Mouse (Mus musculus): Measurements from ENCODE around the gene Pex11g.

The Pex11g gene

DNA sequence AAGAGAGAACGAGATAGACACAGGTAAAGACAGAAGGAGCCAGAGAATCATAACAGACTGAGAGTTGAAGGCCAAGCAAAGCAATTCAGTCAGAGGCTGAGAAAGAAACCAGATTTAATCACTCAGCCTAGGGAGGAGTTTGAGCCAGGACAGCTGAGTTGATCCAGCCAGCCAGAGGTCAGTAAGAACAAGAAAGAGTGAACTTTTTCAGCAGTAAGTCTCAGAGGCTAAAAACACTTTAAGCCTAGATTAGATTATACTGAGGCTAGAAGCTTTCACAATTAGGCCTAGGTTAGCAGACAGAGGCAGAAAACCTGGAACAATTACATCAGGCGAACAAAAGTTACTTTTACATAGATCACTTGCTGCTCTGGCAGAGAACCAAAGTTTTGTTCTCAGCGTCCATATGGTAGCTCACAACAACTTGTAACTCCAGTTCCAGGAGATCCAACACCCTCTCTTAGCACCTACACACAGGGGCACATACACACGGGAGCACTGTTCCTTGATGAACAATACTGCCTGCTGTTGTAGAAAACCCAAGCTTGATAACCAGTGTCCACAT is 12.8 kb upstream of the Pex11g start:
- DNase-seq (ENCODE audit: low spot score), result no peak

DNA sequence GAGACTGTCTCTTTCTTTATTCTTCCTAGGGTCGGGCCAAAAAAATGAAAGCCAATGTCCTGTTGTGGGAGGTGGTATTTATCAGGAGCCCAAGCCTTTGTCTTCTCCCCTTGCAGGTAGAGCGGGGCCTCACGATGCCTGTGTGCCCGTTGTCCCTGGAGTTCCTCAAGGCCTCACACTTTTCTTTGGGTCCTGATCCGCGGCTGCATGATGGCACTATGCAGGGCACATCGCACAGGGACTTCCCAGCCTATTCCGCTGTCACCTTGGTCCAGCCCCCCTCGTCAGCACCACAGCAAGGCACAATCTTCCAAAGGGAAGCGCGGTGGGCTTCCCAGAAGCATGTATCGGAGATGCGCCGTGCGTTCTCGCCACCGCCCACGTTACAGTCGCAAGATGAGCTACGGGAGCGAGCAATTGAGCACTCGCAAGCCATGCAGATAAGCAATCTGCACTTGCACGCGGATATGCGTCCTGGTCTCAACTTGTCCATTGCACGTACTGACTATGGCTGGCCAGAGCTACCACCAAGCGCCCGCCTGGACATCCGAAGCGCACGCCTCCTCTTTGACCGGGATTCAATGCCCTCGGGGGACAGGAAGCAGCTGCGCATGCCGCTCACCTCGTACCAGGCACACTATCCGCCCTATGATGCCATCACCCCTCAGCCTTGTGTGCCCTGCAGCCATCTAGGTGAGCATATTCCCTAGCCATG is 8.4 kb upstream of the Pex11g start:
- no peak for DNase-seq (ENCODE audit: low spot score)

DNA sequence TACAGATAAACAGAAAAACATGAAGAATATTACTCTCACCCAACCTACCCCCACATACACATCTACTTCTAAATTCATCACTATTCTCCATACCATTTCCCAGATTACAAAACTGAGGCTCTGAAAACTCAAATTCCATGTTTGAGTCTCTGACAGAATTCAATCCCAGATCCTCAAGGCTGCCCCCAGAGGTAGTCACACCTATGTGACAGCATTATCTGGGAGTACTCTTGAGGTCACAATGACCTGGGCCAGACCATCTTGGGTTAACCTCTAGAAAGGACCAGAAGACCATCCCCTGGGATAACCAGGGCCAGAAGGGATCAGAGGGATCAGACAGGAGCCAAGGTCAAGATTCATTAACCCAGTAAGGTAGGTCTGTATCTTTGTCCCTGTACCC is 3.1 kb upstream of the Pex11g start, which contains the start of gene Tex45:
Tex45 (plus strand) TSS at position 301 of the 400 bp plus-strand sequence.
- DNase-seq (ENCODE audit: low spot score), result no peak

DNA sequence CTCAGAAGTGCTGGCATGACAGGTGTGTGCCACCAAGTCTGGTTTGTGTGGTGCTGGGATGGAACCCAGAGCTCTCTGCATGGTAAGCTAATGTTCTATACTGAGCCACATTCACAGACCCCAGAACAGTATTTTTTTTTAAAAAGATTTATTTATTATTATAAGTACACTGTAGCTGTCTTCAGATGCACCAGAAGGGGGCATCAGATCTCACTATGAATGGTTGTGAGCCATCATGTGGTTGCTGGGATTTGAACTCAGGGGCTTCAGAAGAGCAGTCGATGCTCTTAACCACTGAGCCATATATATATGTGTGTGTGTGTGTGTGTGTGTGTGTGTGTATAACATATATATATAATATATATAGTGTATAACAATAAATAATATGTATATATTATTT is 1.4 kb upstream of the Pex11g start:
- DNase-seq (ENCODE audit: low spot score), result no peak

DNA sequence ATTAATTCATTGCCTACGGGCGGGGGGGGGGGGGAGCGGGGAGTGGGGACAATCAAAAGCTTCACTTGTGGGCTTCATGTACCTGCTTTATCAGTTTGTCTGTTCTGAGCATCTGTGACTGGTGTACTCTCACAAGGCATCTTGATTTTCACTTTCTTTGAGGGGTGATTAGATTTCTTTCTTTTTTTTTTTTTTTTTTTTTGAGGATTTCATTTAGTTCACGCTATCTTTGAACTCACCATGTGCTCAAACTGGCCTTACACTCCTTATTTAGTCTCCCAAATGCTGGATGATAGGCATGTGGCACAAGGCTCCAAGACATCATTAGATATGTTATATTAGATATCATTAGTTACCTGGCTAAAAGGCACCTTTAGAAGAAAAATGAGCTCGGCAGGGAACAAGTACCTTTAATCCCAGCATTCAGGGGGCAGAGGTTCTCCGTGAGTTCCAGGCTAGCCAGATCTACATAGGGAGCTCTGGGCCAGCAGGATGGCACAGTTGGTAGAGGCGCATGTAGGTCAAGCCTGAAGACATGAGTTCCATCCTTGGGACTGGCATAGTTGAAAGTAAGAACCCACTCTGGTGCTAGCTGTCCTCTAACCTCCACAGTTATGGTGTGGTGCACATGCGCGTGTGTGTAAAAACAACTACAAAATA is 536 bp upstream of the Pex11g start:
- DNase-seq (ENCODE audit: low spot score), result no peak

DNA sequence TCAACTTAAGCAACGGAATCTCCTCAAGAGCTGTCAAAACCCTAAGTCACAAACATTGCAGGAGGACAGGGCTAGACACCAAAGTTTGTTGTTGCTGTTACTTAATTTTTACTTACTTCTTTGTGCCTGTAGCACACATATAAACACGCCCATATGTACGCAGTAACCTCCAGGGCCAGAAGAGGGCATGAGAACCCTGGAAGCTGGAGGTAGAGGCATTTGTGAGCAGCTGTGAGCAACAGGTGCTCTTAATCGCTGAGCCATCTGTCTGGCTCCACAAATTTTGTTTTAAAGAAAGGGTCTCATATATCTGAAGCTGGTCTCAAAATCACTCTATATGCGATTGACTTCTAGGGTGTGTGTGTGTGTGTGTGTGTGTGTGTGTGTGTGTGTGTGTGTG is 3.2 kb downstream of the Pex11g start:
- DNase-seq (ENCODE audit: low spot score), result peak; percentile 40

DNA sequence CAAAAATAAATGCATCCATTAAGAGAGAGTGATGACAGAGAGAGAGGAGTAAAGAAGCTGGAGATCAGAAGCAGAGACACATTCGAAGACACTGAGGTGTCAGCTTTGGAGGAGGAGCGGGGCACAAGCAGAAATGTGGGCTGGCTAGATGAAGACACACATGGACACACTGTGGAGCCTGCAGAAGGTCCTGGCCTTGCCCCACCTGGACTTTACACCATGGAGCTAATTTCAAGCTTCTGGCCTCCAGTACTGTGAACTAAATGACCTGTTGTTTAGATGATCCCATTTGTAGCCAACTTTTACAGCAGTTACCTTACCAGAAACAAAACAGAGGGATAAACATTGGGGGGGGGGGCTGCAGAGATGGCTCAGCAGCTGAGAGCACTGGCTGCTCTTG is 4.2 kb downstream of the Pex11g start:
- DNase-seq (ENCODE audit: low spot score), result no peak

DNA sequence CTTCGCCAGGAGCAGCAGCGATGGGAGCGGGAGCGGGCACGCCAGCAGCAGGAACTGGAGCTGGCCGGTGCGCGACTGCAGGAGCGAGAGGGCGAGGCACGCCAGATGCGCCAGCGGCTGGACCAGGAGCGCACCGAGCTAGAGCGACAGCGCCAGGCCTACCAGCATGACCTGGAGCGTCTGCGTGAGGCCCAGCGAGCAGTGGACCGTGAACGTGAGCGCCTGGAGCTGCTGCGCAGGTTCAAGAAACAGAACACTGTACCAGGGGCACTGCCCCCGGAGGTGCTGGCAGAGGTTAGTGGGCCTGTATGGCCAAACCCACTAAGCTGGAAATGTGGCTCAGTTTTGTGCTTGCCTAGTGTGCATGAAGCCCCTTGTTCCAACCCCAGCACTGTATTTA is 15.5 kb downstream of the Pex11g start:
- no peak for DNase-seq (ENCODE audit: low spot score)

DNA sequence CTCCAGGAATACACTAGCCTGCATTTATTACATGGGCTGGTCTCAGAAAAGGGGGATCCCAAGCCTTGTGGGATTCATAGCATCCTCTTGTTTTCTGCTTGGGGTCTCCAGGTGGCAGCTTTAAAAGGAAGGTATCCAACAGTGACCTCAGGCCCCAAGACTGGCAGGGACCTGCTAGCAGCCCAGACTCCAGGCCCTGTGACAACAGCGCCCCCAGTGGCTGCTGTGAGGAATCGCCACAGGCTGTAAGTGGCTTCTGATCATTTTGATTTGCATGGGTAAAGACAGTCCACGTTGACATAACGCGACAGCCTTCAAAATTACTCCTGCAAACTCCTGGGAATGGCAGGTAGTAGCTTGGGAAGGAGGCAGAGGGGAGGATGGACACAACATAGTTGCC is 16.8 kb downstream of the Pex11g start:
- DNase-seq (ENCODE audit: low spot score), result peak; percentile 41

DNA sequence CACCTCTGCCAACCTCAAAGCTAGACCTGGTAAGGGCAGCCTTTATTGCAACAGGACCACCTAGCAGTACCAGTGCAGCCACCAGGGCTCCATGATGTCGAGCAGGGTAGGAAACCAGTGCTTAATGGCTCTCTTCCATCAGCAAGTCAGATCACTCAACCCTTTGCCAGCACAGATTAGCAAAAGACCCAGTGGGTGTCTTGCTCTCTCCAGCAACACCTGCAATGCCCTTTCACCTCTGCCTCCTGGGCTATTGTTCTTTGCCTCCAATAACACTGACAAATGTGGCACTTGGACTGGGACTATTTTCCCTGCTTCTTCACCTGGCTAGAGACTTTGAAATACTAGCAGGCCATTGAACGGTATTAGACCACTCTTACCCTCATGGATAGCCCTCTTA is 18.3 kb downstream of the Pex11g start:
- DNase-seq (ENCODE audit: low spot score), result no peak

DNA sequence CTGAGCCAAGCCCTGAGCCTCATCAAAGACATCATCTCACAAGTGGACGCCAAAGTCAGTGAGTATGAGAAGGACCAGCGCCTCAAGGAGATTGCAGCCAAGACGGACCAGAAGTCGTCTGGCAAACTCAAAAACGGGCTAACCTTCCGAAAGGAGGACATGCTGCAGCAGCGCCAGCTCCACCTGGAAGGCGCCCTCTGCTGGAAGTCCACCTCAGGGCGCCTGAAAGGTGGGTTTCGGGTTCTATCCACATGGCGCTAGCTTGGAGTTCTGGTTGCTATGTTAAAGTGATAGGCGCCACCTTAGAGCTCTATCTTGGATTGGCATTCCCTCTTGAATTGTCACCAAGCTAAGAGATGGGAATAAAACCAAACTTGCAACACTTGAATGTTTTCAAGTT is 28.0 kb downstream of the Pex11g start:
- DNase-seq (ENCODE audit: low spot score), result peak; percentile 9

DNA sequence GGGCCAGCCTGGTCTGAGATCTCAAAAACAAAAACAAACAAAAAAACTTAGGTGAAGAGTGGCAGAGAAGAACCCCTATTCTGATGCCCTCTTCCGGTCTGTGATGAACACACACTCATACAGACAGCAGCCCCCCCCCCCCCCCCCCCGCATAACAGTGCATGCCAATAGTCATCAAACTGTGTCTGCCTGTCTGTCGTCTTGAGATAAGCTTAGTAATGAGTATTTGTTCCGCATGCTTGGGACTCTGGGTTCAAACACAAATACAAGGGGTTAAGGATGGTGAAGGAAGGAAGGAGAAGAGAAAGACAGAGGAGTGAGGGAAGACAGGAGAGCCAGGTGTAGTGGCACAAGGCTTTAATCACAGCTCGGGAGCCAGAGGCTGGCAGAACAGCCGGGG is 31.0 kb downstream of the Pex11g start:
- no peak for DNase-seq (ENCODE audit: low spot score)

DNA sequence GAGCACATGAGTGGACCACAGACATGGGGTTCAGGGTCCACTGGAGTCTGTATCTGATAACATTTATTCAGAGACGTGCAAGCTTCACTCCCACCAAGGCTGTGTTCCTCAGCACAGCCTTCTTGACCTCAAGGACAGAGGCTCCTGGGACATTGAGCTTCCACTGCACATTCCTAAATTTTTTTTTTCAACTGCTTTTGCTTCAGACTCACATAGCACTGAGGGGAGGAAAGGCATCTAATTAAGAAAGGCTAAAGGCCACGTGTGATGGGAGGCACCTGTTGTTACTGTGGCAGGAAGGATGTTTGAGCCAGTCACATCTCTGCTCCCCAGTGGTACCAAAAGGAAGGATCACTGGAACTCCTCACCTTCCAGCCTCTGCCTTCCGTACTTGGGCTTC is 36.4 kb downstream of the Pex11g start:
- DNase-seq (ENCODE audit: low spot score), result no peak

DNA sequence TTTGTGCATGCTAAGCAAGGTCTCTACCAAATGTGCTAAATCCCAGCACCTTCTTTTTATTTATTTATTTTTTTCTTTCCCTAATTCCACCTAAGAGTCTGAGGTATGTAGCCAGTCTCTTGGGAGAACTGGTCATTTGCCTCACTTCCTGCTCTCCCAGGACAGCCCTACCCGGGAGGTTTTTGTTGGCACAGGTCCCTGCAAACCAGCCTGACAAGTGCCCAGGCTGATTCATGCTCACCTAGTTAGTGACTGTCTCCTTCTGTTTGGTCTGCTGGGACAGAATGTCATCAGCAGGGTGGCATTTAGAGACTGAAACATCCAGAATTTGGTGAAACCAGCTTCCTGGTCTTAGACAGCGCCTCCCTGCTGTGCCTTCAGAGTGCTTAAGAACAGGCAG is 37.5 kb downstream of the Pex11g start:
- DNase-seq (ENCODE audit: low spot score), result no peak

DNA sequence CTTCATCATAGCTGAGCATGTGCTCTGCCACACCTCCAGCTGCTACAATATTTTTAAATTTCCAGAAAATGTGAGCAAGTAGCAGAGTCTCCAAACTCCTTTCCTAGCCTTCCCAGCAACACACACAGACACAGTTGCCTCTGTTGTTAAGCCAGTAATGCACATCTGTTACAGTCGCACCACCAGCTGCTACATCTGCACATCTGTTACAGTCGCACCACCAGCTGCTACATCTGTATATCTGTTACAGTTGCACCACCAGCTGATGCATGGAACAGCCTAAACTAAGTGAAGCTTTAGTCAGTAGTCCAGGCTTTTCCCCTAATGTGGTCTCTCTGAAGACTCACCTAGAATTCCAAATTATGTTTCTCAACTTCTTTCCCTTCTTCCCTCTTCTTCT is 39.1 kb downstream of the Pex11g start:
- DNase-seq (ENCODE audit: low spot score), result no peak

DNA sequence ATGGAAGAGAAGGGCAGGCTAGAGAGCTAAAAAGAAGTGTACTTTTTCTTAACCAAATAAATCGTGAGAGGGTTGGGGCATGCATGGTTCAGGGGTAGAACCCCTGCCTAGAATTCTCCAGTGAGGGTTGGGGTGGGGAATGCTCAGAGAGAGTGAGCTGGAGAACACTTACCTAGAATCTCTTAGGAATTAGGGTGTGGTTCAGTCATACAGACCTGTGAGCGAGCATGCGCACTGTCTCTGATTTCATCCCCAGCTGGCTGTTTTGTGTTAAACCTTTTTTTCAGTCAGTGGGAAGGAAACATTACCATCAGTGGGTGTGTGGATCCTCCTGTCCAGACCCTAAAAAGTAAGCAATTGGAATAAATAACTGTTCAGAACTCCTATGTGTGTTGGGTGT is 41.3 kb downstream of the Pex11g start:
- DNase-seq (ENCODE audit: low spot score), result no peak

DNA sequence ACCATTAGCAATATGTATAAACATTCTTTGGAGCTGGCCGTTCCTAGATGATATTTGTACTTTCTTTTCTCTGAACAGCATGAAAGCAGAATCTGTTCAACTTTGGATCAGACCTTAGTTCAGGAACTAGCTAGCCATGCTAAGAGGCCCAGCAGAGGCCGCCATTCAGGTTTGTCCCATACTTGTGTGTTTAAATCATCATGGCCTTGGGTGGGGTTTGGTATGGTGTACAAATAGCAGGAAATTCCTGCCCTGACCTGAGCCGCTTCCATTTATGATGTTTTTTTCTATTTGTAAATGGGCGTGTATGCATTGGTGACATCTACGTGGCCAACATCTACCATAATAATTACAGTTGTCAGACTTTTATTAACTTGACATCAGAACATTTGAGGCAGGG is 42.3 kb downstream of the Pex11g start:
- no peak for DNase-seq (ENCODE audit: low spot score)

DNA sequence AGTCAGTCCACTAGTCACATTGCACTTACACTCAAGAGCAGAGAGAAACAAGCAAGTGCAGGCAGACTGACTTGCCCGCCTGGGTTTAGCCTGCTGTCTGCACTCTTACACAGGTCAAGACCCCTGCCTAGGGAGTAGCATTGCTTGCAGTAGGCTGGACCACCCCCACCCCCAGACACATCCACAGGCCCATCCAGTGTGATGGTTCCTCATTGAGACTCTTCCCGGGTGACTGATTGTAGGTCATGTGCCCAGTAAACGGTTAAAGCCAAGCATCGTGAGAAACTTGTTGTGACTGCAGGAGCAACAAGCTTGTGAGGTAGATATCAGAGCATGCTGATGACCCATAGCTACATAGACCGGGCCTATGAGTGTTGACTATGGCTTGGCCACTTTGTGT is 46.0 kb downstream of the Pex11g start:
- no peak for DNase-seq (ENCODE audit: low spot score)

DNA sequence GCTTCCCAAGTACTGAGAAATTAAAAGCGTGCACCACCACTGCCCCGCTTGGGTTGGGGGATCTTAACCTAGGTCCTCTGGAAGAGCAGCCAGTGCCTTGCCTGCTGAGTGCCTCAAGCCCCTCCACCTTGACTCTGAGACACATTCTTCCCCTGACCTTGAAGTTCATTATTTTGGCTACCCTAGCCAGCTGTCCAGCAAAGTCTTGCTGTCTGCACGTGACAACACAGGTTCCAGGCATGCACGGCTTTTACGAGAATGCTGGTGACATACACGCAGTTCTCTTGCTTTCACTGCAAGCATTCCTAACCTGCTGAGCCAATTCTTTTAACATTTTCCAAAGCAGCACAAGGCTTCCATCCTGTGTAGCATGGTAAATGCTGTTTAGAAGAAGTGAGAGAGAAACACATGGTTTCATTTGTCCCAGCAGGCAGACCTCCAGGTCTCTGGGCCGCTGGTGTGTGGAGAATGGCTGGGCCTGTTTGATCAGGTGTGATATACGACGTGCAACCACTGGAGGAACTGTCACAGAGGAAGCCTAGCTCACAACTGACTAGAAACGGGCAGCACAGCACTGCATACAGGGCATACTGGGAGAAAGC is 47.3 kb downstream of the Pex11g start:
- DNase-seq (ENCODE audit: low spot score), result no peak

DNA sequence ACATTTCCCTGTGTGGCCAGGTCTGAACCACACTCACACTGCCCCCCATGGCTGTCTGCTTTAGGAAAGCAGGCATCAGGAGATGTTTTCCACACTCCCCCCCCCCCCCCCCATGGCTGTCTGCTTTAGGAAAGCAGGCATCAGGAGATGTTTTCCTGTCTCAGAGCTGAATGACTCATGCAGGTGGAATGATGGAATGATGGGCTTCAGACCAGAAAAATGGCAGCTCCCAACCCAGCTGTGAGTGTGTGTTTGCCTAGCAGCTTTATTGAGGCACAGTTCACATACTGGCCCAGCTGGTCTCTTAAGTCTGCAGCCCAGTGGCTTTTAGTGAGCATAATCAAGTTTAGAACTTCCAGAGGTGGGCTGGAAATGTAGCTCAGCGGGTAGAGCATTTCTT is 49.4 kb downstream of the Pex11g start:
- DNase-seq (ENCODE audit: low spot score), result no peak

DNA sequence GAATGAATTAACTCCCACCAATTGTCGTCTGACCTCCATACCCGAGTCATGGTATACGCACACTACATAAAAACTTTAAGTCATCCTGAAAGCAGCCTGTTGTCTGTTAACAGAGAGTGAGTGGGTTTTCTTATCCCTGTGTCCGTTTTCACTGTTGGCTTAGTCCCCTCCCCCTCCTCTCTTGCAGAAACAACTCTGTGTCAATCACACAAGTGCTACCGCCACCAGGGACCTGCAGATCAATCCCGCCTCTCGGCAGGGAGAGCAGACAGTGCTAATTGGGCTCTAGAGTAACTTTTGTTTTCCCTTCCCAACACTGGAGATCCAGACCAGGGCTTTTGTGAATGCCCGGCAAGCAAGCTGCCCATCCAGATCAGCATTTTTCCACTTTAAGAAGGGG is 50.0 kb downstream of the Pex11g start:
- no peak for DNase-seq (ENCODE audit: low spot score)

DNA sequence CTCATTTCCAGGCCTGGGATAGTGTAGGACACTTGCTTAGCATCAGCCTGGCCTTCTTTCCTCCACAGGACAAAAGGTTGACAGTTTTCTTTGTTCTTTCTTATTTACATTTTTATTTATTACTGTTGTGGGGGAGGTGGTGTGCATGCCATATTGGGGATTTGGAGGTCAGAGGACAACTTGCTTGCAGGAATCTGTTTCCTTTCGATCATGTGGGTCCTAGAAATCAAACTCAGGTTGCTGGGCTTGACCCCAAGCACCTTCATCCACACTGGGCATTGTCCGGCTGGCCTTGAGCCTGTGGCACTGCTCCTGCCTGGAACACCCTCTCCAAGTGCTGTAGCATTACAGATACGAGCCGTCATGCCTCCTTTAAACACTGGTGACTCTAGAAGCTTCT is 50.6 kb downstream of the Pex11g start:
- DNase-seq (ENCODE audit: low spot score), result no peak

DNA sequence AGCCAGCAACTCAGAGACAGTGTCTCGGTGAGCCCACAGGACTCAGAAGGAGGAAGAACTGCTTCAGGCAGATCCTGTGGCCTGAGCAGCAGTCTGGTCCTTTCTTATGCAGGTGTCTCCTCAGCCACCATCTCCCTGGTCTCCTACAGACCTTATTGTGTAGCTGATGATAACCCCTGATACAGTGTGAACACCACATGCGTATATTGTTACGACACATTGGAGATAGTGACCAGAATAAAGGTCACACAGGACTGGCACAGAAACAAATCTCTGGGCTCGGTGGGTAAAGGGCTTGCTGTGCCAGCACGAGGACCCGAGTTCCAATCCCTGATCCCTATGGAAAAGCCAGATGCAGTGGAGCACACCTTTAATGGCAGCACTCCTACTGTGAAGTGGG is 51.8 kb downstream of the Pex11g start:
- DNase-seq (ENCODE audit: low spot score), result no peak
